Mouse (Mus musculus): ENCODE results near the gene Olfr1036.
"Not testable (repeated sequence)": the region's sequence is repeated elsewhere in the genome, so short reads cannot be mapped to it uniquely, and the experiment has no call there.

GRCm38 (mm10) chr2:86073692-86074091 lies at the start of gene Olfr1036:
- not testable (repeated sequence) for TF ChIP-seq CTCF (IDR thresholded peaks at IDR 0.05; ENCODE audit: control insufficient read depth, insufficient read depth, insufficient read length); CEBPB (IDR thresholded peaks at IDR 0.05; ENCODE audit: low read depth); MYOG (IDR thresholded peaks at IDR 0.05; ENCODE audit: control insufficient read depth, extremely low read depth, insufficient read length)

Measured in C2C12 (cell line).